Mouse (Mus musculus) embryo, embryonic 10.5 days (tissue): ENCODE results near the gene Asap2.

Experiments
- DNase-seq: peaks from one replicate; pipeline ENCODE4 v3.0.0-alpha.2; 2015; ENCODE audit warnings: low spot score

Asap2 gene

DNA sequence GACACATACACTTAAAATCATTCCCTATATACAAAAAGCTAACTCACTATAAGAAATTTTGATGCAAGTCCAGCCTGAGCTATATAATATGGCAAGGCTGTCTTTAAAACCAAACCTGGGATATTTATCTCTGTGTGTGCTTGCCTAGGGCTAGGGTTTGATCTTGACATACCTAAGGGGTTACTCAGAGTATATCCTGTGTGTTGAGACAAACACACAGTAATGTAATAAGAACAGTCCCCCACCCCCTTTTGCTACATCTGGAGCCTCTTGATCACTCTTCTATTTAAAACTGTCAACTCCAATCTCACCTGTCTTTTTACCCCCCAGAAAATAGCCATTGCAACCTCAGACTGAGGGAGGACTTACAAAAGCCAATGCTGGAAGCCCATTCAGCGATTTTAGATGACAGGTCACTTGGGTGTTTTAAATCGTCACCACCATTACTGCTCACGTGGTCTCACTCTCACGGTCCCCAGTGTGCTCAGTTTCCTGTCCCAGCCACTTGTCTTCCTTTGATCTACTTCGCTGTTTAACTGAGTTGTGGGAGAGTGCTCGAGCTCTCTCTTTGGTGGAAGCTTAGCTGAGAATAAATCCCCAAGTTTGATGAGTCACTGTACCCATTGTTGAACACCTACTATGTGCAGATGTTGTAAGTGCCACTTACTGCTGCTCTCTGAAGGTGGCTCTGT lies 176.8 kb downstream of the Asap2 start:
- DNase-seq, result peak; percentile 24

DNA sequence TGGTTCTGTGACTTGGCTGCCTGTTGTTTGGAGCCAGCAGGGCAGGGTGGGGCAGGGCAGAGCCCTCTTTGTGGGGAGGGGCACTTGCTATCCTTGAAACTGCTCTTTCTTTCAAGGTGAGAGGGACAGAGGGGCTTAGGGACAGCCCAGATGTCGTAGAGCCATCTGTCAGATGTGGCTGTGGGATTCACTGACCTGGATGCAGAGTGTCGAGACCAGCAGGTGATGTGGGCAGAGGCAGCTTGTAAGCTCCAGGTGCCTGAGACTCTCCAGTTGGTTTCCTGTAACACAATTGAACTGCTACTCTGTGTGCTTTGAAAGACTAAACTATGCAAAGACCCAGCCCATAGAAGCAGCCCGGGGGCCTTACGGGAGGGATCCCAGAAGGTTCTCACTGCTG lies 177.5 kb downstream of the Asap2 start:
- no peak for DNase-seq

DNA sequence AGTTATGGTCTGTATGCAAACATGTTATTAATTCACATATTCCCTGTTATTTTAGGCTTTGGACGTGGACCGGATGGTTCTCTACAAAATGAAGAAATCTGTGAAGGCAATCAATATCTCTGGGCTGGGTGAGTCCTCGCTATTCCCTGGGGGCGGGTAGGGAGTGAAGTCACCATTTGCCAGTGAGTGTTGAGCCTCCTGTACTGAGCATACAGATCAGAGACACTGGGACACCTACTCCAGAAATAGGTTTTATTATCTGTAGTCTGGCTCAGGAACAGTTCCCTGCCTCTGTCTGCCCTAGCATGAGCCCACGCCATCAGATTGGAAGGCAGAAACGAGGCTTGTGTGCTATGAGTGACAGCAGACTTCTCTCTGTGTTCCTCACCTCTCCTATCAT lies 177.9 kb downstream of the Asap2 start:
- DNase-seq, result no peak

GRCm38 (mm10) chr12:21171776-21172490 lies 181.7 kb downstream of the Asap2 start:
- no peak for DNase-seq

- DNase-seq, result no peak
Observed at GRCm38 (mm10) chr12:21173847-21174412, 183.7 kb downstream of the Asap2 start.

- no peak for DNase-seq
Observed at GRCm38 (mm10) chr12:21176399-21176798, 186.1 kb downstream of the Asap2 start.

GRCm38 (mm10) chr12:21177123-21177698 lies 187.0 kb downstream of the Asap2 start:
- DNase-seq, result no peak

DNA sequence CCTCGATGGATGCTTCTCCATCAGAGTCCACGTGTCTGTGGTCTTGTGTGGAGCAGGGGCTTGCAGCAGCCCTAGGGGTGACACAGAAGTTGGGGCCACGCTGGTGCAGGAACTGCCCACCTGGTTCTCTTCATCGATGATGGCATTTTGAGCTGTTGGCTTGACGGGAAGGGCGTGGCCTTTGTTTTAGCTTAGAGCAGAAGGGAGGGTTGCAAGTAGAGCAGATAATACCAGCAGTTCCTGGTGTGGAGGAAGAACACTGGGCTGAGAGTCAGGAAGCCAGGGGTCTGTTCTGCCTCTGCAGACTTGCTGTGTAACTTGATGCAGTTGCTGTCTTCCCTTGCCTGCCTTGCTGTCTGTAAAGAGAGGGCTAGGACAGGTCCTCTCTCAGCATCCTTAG lies 189.8 kb downstream of the Asap2 start:
- no peak for DNase-seq

DNA sequence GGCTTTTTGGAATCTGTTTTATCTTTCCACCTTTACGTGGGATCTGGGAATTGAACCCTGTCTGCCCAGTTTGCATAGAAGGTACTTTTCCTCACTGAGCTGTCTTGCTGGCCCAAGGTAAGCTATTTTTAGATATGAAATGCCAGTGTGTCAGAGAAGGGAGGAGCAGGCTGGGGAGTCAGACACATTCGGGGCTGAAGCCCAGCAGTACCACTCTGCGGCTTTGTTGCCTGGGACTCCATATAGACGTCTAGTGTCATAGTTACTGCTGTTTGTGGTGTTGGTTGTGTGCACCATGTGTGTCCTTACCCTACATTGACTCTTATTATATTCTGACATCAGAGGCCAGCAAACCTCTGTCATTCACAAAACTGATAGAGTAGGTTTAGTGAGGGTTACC lies 192.5 kb downstream of the Asap2 start:
- DNase-seq, result no peak

- DNase-seq, result no peak
Observed at GRCm38 (mm10) chr12:21183321-21183720, 193.1 kb downstream of the Asap2 start.

GRCm38 (mm10) chr12:21186145-21186544 lies 195.9 kb downstream of the Asap2 start:
- DNase-seq, result no peak

DNA sequence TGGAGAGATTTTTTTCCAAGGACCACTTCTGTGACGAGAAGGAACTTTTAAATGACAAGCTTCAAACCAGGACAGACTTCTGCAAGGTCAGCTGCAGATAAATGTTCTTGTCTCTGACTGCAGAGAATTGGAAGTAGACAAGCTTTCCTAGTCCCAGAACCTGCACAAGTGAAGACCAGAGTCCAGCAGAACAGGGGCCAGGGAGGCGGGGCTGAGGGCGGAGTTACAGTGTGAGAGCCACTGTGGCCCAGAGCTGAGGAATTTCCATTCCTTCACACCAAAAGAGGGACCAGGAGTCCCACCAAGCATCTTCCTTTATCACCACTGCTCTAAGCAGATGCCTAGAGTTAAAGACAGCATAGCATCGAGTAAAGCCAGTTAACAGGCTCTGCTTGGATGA lies 198.6 kb downstream of the Asap2 start:
- no peak for DNase-seq

GRCm38 (mm10) chr12:21191546-21191945 lies 201.3 kb downstream of the Asap2 start:
- no peak for DNase-seq

DNA sequence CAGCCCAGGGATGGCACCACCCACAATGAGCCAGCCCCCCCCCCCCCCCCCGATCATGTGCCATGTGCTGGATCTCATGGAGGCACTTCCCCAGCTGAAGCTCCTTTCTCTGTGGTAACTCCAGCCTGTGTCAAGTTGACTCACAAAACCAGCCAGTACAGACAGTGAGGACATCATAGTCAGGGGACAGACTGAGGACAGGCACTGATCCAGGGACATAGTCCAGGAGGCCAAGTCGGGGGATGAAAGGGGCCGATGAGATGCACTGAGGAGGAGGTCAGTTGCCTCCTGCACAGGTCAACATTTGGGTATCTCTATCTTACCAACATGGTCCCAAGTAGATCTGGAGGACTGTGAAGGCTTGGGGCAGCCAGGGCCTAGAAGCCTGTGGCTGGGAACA lies 205.2 kb downstream of the Asap2 start:
- DNase-seq, result no peak

GRCm38 (mm10) chr12:21196420-21196819 lies 206.2 kb downstream of the Asap2 start:
- no peak for DNase-seq

- DNase-seq, result no peak
Observed at GRCm38 (mm10) chr12:21200613-21201012, 210.4 kb downstream of the Asap2 start.

DNA sequence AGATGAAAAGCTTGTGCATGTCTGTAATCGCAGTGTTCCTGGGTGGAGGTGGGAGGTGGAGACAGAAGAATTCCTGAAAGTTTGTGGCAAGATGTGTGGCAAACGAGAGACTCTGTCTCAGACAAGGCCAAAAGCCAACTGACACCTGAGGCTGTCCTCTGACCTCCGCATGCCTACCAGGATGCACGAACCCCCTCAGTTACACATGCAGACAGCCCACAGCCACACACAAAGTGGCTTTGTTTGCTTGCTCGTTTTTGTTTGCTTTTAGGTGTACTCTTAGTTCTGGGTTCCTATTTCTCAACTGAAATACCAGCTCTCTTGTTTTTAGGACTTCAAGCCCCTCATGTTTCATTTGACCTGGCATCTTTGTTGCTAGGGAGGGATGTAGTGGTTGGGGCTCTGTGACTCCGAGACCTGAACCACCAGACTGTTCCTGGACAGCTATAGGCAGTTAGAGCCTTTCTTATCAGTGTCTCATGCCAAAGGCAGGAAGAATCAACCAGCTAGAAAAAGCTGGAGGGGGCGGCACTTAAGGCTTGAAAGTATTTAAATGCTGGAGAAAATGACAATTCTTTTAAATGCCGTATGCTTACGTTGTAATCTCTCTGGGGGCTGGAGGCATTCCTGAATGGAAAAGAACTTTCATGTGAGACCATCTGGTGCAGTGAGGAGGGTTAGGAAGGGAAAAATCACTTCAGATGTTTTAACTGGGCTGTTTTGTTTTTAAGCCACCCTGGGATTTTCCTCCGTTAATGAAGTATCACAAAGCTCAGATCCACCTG lies 211.4 kb downstream of the Asap2 start:
- DNase-seq, result no peak

DNA sequence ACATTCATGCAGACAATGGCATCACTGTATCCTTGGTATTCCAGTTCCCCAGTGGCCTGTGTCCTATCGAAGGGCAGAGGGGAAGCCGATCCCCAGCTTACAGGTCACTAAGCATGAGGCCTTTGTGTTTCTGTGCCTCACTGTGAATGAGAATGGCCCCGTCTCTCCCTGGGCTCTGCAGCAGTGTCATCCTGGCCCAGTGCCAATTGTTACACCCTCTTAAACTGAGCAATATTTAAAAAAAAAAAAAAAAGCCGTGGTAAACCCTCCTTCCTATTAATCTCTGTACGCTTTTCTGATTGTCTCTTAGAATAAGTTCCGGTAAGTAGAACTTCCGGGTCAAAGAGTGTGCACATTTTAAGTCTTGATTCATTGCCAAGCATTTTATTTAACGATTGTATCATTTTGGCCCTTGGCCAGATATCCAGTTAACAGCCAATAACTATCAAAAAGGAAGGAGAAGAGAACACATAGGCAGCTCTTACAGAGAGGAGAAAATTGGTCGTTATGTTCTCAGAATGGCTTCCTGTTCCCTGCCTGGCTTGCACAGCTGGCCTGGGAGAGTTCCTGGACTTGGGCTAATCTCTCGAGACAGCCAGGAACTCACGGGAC lies 214.5 kb downstream of the Asap2 start:
- peak; percentile 16 for DNase-seq

GRCm38 (mm10) chr12:21205799-21206198 lies 215.5 kb downstream of the Asap2 start:
- DNase-seq, result no peak

DNA sequence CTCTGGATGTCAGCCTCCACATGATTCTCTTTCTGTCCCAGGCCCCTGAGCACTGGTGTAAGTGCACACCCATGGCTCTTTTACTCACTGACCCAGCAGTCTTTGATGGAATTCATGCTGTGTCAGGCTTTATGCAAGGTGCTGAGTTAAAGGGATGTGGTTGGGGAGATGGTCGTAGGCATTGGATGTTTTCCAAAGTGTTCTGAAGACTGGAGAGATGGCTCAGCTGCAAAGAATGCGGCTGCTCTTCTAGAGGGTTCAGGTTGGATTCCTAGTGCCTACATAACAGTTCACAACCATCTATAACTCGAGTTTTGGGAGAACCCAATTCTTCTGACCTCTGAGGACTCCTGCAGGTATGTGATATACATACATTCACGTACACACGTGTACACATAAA lies 217.2 kb downstream of the Asap2 start:
- no peak for DNase-seq

- DNase-seq, result no peak
Observed at GRCm38 (mm10) chr12:21208172-21208795, 218.0 kb downstream of the Asap2 start.
